Mouse (Mus musculus) spleen, embryonic (tissue): ENCODE results near the gene Erfe.

ENCODE experiments used
- CTCF ChIA-PET: fragments of 350-600 bp; sonication (Branson Sonifier 250); formaldehyde crosslinking; loops from one replicate; lab custom pipeline; 2022; lab: Charles Lee

Gene Erfe

DNA sequence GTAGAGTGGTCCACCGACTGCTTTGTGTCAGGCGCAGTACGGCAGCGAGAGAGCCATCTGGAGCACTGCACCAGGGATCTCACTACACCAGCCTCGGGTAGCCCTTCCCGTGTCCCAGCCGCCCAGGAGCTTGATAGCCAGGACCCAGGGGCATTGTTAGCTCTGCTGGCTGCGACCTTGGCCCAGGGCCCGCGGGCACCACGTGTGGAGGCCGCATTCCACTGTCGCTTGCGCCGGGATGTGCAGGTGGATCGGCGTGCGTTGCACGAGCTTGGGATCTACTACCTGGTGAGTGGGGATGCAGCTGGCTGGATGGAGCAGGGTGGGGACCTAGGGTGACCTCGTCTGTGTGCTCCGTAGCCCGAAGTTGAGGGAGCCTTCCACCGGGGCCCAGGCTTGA is 3.8 kb downstream of the Erfe start:
- CTCF ChIA-PET = no interaction called here

DNA sequence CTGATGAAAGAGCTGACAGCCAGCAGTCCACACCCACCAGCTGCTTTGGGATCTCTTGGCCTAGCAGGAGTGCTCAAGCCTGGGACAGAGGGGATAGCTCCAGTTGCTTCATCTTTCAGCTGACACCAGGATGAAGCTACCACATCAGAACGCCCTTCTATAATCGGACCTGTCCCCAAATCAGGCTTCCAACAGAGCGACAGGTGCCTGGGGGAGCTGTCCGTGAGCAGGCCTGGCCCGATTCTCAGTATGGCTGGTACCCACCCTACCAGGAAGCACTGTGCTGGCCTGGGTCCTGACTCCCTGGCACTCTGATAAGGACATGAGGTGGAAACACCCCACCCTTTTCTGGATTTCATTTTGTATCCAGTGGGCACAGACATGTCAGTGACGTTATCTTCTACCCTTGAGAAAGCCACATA is 7.2 kb downstream of the Erfe start:
- CTCF ChIA-PET = no interaction called here

DNA sequence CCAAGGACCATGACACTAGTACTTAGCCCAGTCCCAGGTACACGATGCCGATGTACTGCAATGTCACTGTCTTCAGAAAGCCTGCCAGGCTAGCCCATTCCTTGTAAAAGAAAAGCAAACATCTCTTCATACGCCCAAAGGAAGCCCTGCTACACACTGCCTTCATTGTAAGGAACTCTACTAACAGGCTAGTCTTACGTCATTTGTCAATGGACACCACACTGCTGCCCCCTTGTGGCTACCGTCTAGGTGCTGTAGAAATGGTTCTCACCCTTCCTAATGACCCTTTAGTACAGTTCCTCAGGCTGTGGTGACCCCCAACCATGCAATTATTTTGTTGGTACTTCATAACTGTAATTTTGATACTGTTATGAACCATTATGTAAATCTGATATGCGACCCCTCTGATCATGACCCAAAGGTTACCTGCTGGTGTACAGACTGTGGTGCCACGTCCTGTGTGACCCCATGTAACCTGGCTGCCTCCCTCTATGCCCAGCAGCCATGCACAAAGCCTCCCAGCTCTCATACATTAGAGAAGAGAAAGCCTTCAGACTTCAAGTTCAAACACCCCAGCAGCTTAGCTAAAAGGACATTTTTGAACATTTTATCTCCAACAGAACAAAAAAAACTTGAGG is 14.3 kb downstream of the Erfe start:
- CTCF ChIA-PET = no interaction called here

- CTCF ChIA-PET = no interaction called here
Measured at GRCm38 (mm10) chr1:91381091-91381471, 14.9 kb downstream of the Erfe start.

- CTCF ChIA-PET = no interaction called here
Measured at GRCm38 (mm10) chr1:91390369-91390768, 24.1 kb downstream of the Erfe start.

DNA sequence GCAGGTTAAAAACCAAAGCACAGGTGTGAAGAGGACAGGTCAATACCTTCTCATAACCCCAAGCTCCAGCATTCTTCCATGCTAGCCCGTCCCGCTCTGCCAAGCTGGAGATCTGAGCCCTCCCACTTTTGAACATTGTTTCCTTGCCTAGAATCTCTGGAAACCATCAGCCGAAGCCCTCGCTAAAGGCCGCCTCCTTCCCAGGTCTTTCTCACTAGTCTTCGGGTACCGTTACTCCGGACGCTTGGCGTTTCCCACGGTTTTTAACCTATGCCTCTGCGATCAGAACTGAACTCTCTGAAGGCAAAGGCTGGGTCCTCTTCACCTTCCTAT is 31.7 kb downstream of the Erfe start:
- CTCF ChIA-PET = interaction anchor here (0.6 kb wide), 1 partner anchor 1504 kb away, joined by 4 read pairs; no protein-coding TSS in a partner anchor

GRCm38 (mm10) chr1:91398260-91399062 is 32.2 kb downstream of the Erfe start, which contains the start of gene Ilkap:
TSS of gene Ilkap (minus strand) at chr1:91398815.
- CTCF ChIA-PET = no interaction called here

- CTCF ChIA-PET = no interaction called here
Measured at GRCm38 (mm10) chr1:91404976-91405375, 38.7 kb downstream of the Erfe start.

DNA sequence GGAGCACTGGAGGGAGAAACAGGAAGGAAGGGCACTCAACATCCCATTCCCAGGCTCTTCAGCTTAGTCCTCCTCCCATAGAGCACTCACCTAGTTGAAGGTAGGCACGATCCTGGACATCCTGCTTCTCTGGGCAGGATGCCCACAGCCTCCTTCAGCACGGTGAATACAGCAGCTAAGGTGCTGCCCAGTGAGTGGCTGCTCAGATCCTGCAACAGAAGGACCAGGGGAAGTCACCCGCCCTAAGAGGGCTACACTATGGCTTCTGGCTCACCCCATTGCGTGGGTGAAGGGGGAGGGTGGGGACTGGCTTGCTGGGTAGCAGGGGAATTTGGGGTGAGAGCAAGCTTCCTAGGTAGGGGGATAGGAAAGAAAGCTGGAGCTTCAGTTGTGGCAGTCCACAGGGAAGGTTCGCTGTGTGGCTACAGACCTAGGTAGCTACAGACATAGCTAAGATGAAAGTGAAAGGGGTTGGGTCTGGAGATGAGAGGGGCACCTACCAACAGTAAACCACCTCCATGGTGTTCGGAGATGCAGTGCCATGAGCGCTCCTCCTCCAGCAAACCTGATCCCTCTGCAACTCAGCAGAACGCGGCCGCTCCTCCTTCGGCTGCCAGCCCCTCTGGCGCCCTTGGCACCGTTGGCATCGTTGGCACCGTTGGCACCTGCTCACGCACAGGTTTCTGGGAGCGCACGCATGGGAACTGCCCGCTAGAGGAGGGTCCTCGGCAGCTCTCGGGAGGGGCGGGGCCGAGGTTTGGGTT is 39.4 kb downstream of the Erfe start:
- CTCF ChIA-PET = no interaction called here

- CTCF ChIA-PET = no interaction called here
Measured at GRCm38 (mm10) chr1:91407819-91408218, 41.6 kb downstream of the Erfe start.

DNA sequence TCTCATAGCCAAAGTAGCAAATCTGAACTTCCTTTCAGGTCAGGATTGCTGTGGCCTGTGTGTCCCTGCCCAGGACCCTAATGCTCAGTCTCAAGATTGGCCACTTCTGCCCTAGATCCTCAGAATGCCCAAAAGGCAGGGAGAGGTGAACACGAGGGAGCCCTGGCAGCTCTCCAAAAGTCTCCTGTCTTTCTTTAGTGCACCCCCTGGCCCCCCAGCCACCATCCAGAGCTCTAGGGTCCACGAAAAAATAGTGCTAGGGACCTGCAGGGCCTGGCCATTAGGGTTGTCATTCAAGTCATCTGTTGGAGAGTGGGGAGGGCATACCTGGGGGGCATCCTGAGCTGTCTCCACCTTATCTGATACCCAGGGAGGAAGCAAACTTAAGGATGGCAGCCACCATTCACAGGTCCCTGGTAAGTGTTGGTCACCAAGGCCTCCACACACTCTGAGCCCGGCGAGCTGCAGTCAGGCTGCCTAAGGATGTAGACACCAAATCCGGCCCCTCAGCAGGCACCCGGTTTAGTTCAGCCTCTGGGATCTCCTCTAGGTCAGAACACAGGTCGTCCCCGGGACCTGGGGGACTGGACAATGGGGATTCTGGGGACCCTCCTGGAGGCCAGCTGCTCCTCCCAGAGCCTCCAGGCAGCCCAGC is 45.5 kb downstream of the Erfe start:
- CTCF ChIA-PET = interaction anchor here (0.6 kb wide), 2 partner anchors 24 to 127 kb away, joined by 3 to 14 read pairs; no protein-coding TSS in a partner anchor

- CTCF ChIA-PET = interaction anchor here (0.6 kb wide), 2 partner anchors 23 to 215 kb away, joined by 3 read pairs; no protein-coding TSS in a partner anchor
Measured at GRCm38 (mm10) chr1:91412286-91413029, 46.2 kb downstream of the Erfe start.

GRCm38 (mm10) chr1:91413030-91413506 is 46.8 kb downstream of the Erfe start:
- CTCF ChIA-PET = no interaction called here

- CTCF ChIA-PET = no interaction called here
Measured at GRCm38 (mm10) chr1:91413536-91413897, 47.3 kb downstream of the Erfe start.

DNA sequence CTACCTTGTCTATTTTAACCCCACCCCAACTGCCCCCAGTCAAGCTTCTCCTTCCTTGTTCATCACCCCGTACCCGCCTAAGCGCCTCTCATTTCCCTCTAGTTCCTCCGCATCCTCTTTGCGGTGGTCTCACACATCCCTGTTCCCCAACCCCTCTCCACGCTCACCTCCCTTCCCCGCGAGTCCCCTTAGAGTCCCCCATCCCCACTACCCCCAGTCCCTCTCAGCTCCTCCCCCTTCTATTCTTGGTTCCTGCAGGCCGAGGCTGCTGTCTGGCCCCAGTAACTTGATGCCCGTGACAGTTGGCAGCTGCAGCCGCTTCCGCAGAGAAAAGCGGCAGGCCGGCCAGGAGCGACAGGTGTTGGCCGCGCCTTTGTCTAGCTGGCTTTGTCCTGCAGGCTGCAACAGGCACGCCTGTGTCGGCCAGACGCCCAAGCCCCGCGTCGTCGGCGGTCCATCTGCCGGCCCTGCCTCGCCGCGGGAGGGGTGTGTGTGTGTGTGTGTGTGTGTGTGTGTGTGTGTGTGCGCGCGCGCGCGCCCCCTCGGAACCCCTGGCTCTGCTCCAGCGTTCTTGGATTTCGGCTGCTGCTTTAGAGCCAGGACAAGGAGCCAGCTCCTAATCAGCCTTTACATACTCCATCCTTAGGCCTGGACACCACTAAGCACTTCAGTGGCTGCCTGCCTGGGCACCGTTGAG is 47.8 kb downstream of the Erfe start, which contains the start of gene Hes6:
Gene Hes6, minus strand, starts transcription at position 141 of the 697 bp plus-strand sequence.
- CTCF ChIA-PET = no interaction called here

DNA sequence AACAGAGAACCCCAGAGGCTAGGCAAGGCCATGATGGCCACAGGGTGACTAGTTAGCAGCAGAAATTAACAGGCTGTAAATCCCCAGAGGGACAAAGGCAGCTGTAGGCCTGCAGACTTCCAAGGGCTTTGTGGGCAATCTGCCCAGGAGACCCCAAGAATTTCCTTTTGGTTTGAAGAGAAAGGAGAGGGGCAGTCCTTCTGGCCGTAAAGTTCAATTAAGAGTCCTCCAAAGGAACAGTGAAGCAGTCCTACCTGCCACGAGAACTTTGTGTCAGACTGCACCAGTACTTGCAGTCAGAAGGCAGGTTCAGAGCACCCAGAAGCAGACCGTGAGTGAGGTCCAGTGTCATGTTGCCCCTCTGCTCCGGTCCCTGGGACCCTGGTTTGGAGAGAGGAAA is 48.7 kb downstream of the Erfe start:
- CTCF ChIA-PET = no interaction called here

- CTCF ChIA-PET = no interaction called here
Measured at GRCm38 (mm10) chr1:91415311-91415710, 49.1 kb downstream of the Erfe start.

DNA sequence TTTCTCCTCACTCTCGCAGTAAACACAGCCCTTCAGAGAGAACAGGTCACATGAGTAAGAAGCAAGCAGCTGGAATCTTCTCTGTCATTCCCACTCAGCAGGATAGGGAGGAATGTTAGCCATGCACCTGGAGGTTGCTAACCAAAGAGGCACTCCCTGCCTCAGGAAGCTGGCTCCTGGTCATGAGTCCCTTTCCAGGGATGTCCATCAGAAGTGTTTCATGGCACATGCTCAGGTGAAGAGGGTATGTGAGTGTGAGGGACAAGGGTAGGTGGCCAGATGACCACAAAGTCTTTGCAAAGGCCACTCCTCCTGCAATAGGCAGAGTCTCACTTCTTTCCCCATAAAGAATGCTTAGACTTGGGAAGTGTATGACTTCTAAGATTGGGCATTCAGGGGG is 51.8 kb downstream of the Erfe start:
- CTCF ChIA-PET = no interaction called here

- CTCF ChIA-PET = no interaction called here
Measured at GRCm38 (mm10) chr1:91419862-91420600, 53.8 kb downstream of the Erfe start.
